ENCODE assay signal across 16 mouse cellular contexts in the genomic region with DNA sequence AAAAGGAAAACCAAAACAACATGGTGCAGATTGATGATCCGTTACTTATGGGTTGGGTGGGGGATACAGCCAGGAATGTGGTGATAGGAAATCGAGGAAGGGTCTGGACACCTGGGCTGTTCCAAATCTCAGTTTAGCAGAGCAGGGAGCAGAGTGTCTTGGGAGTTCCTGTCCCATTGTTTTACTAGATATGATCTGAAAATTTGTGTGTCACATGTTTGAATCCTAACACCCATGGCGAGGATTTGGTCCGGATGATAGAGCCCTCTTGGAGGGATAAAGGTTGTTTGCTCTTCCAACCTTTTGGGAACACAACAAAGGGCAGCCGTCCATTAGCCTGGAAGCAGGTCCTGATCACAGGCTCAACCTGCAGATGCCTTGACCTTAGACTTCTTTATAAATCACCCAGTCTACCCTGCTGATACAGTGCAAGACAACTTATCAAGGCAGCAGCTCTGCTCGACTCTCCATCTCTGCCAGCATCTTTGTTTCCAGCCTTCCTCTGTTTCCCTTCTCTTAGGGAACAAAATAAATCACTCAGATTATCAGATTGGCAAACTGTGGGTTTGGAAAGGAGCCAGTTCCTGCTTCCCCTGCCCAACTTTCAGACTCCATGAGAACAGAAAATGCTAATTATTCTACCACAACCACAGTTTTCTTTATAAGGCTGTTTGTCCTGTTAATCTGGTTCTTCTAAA. TPM values are rescaled to one million over a fixed set of nuclear protein-coding genes. Genes with fewer than 3 reads are reported as not detected.
DNase-seq lines count a peak whose midpoint lies in the region; ATAC-seq lines count a peak whose summit lies in the region.
"Had no signal": no experiment of that assay in that cellular context is flagged by ENCODE, and none has a peak within 500 bp of the region (broad histone marks: within the 10 kb centered on the region; RNA-seq: fewer than 3 reads in every experiment).

No protein-coding gene starts in this region.

- no peaks in the 10 kb centered on the region for H3K36me3 ChIP-seq in lung, embryonic 15.5 days
- H3K36me3 ChIP-seq in hindbrain, embryonic 14.5 days (replicated peaks; ENCODE audit: control insufficient read depth, insufficient read depth), result no peaks in the 10 kb centered on the region
- no peaks in the 10 kb centered on the region for H3K36me3 ChIP-seq in intestine, embryonic 16.5 days (ENCODE audit: control insufficient read depth, insufficient read depth, low read length)
- H3K36me3 ChIP-seq: heart, embryonic 13.5 days had no signal

- H3K9me3 ChIP-seq in lung, embryonic 15.5 days, result no peaks in the 10 kb centered on the region
- no peaks in the 10 kb centered on the region for H3K9me3 ChIP-seq in hindbrain, embryonic 14.5 days (ENCODE audit: control insufficient read depth, low read length)
- no peaks in the 10 kb centered on the region for H3K9me3 ChIP-seq in intestine, embryonic 16.5 days (ENCODE audit: control insufficient read depth, low read length)
- H3K9me3 ChIP-seq: heart, embryonic 13.5 days had no signal

- DNase-seq in adrenal gland, adult 8-10 months, result peak; percentile 7
- no peak for DNase-seq in adrenal gland, postnatal 25 days
- DNase-seq in adipocyte (ENCODE audit: low spot score), result peak; percentile 18
- peak; percentile 45 for DNase-seq in kidney, adult 11 months
- no peak for DNase-seq in cerebellum, postnatal 4 days (ENCODE audit: low spot score in 2 of 2)
- no peak for DNase-seq in hindbrain, embryonic 14.5 days (ENCODE audit: low spot score)
- DNase-seq: cerebellum, postnatal 36 days had no signal

- H3K4me2 ChIP-seq in lung, embryonic 15.5 days, result no peak overlapping the region
- no peak overlapping the region for H3K4me2 ChIP-seq in hindbrain, embryonic 14.5 days (replicated peaks)
- H3K4me2 ChIP-seq in intestine, embryonic 16.5 days (ENCODE audit: low read depth, low read length), result no peak overlapping the region
- H3K4me2 ChIP-seq: heart, embryonic 13.5 days had no signal

- no peak overlapping the region for H3K9ac ChIP-seq in lung, embryonic 15.5 days
- no peak overlapping the region for H3K9ac ChIP-seq in hindbrain, embryonic 14.5 days
- H3K9ac ChIP-seq in intestine, embryonic 16.5 days (ENCODE audit: low read depth, low read length), result no peak overlapping the region
- H3K9ac ChIP-seq: heart, embryonic 13.5 days had no signal

- ATAC-seq in lung, embryonic 15.5 days (ENCODE audit: borderline replicate concordance, extremely low read depth, low FRiP score, low TSS enrichment), result peak; percentile 31; the same call in 1 of the 2 replicates
- ATAC-seq in hindbrain, embryonic 14.5 days (ENCODE audit: low FRiP score), result no peak
- ATAC-seq in intestine, embryonic 16.5 days, result no peak
- ATAC-seq: intestine, postnatal 0 days had no signal

- H3K27ac ChIP-seq in lung, embryonic 15.5 days, result no peak overlapping the region
- no peak overlapping the region for H3K27ac ChIP-seq in hindbrain, embryonic 14.5 days
- no peak overlapping the region for H3K27ac ChIP-seq in intestine, embryonic 16.5 days (ENCODE audit: low read length)
- H3K27ac ChIP-seq: heart, embryonic 13.5 days had no signal

- 46% methylated on average over 6 of the region's 6 CpGs for WGBS in lung, embryonic 15.5 days
- WGBS in hindbrain, embryonic 14.5 days, result 76% methylated on average over 6 of the region's 6 CpGs
- 62% methylated on average over 6 of the region's 6 CpGs for WGBS in intestine, embryonic 16.5 days

- H3K4me1 ChIP-seq in lung, embryonic 15.5 days, result no peaks in the 10 kb centered on the region
- H3K4me1 ChIP-seq in hindbrain, embryonic 14.5 days (replicated peaks; ENCODE audit: control insufficient read depth, insufficient read depth, low read length), result no peaks in the 10 kb centered on the region
- H3K4me1 ChIP-seq in intestine, embryonic 16.5 days (ENCODE audit: control insufficient read depth, insufficient read depth, low read length), result no peaks in the 10 kb centered on the region
- H3K4me1 ChIP-seq: heart, embryonic 13.5 days had no signal

- no peak overlapping the region for H3K4me3 ChIP-seq in lung, embryonic 15.5 days
- H3K4me3 ChIP-seq in hindbrain, embryonic 14.5 days (replicated peaks; ENCODE audit: low read length), result no peak overlapping the region
- no peak overlapping the region for H3K4me3 ChIP-seq in intestine, embryonic 16.5 days (ENCODE audit: low read length)
- H3K4me3 ChIP-seq: heart, embryonic 13.5 days had no signal

- H3K27me3 ChIP-seq in lung, embryonic 15.5 days, result no peaks in the 10 kb centered on the region
- H3K27me3 ChIP-seq in hindbrain, embryonic 14.5 days (ENCODE audit: control insufficient read depth, insufficient read depth, low read length), result no peaks in the 10 kb centered on the region
- no peaks in the 10 kb centered on the region for H3K27me3 ChIP-seq in intestine, embryonic 16.5 days (replicated peaks; ENCODE audit: control insufficient read depth, insufficient read depth, low read length)
- H3K27me3 ChIP-seq: heart, embryonic 13.5 days had no signal

RNA-seq across cellular contexts. Expression of a gene that starts 26.1 kb away (rescaled TPM):
- not detected for total RNA-seq in adrenal gland, adult 8-10 months (2022)
- not detected in 2 replicates for total RNA-seq in adrenal gland, postnatal 25 days (2021)
- not detected in 2 replicates for polyA plus RNA-seq in lung, embryonic 15.5 days (2015; fragmentation: Nextera tagmentation; extraction: Ambion mirVana)
- not detected in 2 replicates for polyA plus RNA-seq in hindbrain, embryonic 14.5 days (2014; fragmentation: Nextera tagmentation; extraction: Ambion mirVana)
- polyA plus RNA-seq in intestine, embryonic 16.5 days (2015; fragmentation: Nextera tagmentation; extraction: Ambion mirVana), result not detected in 2 replicates
- total RNA-seq: left cerebral cortex, postnatal 36 days; MEL; monocyte, adult 5-6 weeks had no signal
- polyA plus RNA-seq: heart, embryonic 13.5 days; intestine, postnatal 0 days; liver, embryonic 16.5 days; thymus, postnatal 0 days had no signal

RNA-seq across cellular contexts. Expression of a gene that starts 57.7 kb away (rescaled TPM):
- 1 to 10 TPM; 3.3 to 6.9 (median 5.0) TPM for total RNA-seq in adrenal gland, adult 8-10 months (2022)
- 3.9 and 4.9 TPM in 2 replicates for total RNA-seq in adrenal gland, postnatal 25 days (2021)
- 9.4 TPM in 2 replicates for polyA plus RNA-seq in lung, embryonic 15.5 days (2015; fragmentation: Nextera tagmentation; extraction: Ambion mirVana)
- polyA plus RNA-seq in hindbrain, embryonic 14.5 days (2014; fragmentation: Nextera tagmentation; extraction: Ambion mirVana), result 5.4 and 6.8 TPM in 2 replicates
- polyA plus RNA-seq in intestine, embryonic 16.5 days (2015; fragmentation: Nextera tagmentation; extraction: Ambion mirVana), result 10.8 and 12.1 TPM in 2 replicates

Comparison
In these comparisons a context has a peak if more than half of its experiments do, and no peak if none do; other contexts are left out.
1. DNase-seq: peak in adrenal gland, adult 8-10 months (single experiment), adipocyte (single experiment) and kidney, adult 11 months (single experiment); none in adrenal gland, postnatal 25 days (single experiment), cerebellum, postnatal 4 days (0 of 2) and hindbrain, embryonic 14.5 days (single experiment).